Mouse (Mus musculus): ENCODE results near the gene Canx.

The Canx gene

GRCm38 (mm10) chr11:50275077-50275476 is 50.4 kb downstream of the Canx start:
- no peak for DNase-seq

DNA sequence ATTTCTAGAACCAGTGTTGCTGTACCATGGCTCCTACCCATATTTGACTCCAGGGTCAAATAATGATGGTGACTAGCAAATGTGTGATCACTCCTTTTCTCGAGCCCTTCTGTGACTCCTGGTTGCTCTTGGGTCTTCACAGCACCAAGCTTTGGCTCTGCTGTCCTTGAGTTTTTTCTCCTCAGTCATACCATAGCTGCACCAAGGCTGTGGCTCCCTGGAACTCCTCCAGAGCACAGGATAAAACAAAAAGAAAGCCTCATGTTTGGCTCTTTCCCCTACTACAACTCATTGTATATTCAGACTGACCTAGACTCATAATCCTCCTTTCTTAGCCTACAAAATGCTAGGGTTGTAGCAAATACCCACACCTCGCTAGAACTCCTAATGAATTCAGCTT is 52.7 kb downstream of the Canx start:
- no peak for DNase-seq

DNA sequence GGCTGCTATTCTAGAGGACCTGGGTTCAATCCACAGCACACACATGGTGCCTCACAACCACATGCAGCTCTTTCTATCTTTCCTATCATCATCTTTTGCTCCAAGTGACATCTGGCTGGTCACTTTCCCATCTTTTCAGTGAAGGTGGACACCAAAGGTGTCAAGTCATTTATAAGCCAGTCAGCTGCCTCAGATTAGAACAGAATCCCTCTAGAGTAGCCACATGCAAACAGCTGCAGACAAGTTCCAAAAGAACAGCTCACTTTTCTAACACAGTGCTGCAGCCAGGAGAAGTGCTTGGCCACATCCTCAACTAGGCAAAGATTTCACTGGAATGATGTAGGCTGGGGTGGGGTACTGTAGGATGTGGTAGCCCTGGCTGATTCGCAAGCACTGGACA is 55.6 kb downstream of the Canx start:
- DNase-seq, result no peak

GRCm38 (mm10) chr11:50269163-50269562 is 56.3 kb downstream of the Canx start:
- DNase-seq, result no peak

DNA sequence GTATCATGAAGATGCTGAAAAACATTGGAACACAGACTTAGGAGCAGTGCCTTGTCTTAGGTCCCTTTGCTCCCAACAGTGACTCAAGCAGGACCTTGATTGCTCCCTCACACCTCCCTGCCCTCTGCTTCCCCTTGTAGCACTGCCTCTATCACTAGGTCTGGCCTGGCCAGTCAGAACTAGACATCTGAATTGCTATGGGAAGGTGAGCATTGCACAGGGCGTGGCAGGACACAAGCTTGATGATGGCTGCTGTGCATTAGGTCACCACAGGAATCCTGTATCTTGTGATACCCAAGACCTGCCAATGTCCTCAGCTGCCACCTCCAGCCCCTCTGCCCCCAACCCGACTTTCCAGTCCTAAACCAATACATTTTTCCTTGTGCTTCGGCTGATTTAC is 58.5 kb downstream of the Canx start:
- DNase-seq, result no peak

DNA sequence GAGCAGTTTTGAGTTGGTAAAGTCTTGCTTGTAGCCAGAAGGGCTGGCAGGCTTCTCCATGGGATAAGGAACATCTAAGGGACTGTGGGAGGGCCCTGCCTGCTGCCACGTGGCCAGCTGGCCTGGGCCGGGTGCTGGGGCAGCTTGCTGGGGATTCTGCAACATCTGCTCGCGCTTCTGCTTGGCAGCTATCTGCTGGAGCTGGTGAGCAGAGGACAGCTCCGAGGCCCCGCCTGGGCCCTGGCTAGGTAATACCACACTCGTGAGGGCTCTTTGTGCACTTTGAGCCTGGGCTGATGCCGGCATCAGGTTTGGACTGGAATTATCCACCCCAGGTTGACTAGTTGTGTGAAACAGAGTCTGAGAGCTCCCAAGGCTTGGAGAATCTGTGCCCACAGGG is 59.5 kb downstream of the Canx start:
- DNase-seq, result no peak

DNA sequence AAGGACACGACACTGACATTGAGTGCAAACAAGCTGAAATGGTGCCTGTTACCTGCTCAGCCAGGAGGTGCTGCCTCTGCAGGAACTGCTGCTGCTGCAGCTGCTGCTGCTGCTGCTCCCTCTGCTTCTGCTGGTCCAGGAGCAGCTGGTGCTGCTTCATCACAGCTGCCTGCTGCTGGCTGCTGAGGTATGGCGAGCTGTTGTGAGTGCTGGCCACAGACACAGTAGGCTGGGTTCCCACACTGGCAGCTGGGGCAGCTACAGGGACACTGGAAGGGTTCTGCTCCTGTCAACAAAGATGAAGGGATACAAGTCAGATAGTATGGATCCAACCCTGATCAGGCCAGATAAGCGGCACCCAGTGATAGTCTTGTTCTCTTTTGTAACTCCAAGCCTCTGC is 62.3 kb downstream of the Canx start:
- no peak for DNase-seq

DNA sequence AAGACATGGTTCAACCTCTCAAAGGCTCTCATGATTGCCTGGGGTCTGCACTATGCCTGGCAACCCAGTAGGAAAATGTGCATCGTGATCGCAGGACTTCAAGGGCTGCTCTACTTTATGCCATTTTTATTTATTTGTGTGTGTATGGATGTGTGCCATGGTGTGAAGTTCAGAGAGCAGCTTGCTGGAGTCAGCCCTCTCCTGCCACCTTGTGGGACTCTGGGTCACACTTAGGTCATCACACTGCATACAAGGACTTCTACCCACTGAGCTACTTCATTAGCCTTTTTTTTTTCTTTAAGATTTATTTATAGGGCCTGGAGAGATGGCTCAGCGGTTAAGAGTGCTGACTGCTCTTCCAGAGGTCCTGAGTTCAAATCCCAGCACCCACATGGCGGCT is 63.5 kb downstream of the Canx start:
- no peak for DNase-seq

- no peak for DNase-seq
These were observed 67.2 kb downstream of the Canx start for GRCm38 (mm10) chr11:50258310-50258709.

GRCm38 (mm10) chr11:50256615-50257014 is 68.9 kb downstream of the Canx start:
- DNase-seq, result no peak

- no peak for DNase-seq
These were observed 71.4 kb downstream of the Canx start for GRCm38 (mm10) chr11:50254010-50254580.

DNA sequence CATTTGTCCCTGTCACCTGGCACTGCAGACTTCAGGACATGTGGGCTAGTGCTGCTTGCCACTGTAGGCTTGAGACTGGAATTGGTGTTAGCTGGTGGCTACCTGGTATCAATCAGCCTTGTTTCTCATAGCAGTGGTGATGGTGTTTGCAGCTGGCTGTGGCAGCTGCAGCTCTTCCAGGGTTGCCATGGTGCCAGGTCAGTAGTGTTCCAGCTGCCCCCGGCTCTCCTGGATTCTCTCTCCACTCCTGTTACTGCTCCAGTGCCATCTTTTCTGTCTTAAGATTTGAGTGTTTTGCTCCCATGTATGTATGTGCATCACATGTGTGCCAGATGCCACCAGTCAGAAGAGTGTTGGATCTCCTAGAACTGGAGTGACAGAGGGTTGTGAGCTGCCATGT is 72.1 kb downstream of the Canx start:
- DNase-seq, result no peak

- no peak for DNase-seq
These were observed 72.7 kb downstream of the Canx start for GRCm38 (mm10) chr11:50252684-50253265.

GRCm38 (mm10) chr11:50252166-50252565 is 73.3 kb downstream of the Canx start:
- DNase-seq, result no peak

- no peak for DNase-seq
These were observed 76.9 kb downstream of the Canx start for GRCm38 (mm10) chr11:50248473-50249171.

- DNase-seq, result no peak
These were observed 80.2 kb downstream of the Canx start for GRCm38 (mm10) chr11:50245269-50245668.

All from liver (tissue).